In the genomic region with DNA sequence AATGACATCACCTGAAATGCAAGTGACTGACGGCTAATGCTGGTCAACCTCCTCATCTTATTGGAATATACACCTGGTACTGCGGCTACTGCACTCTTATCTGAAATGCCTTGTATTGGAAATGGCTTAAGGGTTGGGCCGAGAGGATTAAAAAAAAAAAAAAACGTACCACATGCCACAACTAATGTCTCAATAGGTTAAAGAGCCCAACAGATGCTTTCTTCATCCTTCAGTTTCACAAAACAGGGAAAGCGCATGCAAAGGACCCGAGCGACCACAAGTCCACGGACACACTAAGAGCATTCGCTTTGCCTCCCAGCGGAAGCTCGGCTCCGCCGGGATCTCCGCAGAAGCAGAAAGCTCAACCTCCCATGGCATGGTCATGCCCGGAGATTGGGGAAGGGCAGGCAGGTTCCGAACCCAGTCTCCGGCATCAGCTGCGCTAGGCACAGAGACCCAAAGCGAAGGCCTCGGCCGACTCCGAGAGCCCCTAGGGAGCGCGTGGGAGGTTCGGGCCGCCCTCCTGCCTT, we compare ENCODE assay signal across 8 mouse cellular contexts. TPM values are rescaled to one million over a fixed set of nuclear protein-coding genes. Genes with fewer than 3 reads are reported as not detected.
DNase-seq lines count a peak whose midpoint lies in the region; ATAC-seq and TF ChIP-seq lines count a peak whose summit lies in the region.

No protein-coding gene starts in this region.

- intact Hi-C loops in gastrocnemius, adult 2 months (cut with DNase I): loop anchor here (1.0 to 5.0 kb wide), 3 partner anchors 42 to 74 kb away; a partner anchor contains a TSS
- intact Hi-C loops in left cerebral cortex, postnatal 4 days (cut with DNase I): no loop called here

- H3K27me3 ChIP-seq in C2C12 (ENCODE audit: control insufficient read depth, insufficient read depth, insufficient read length): no peaks in the 10 kb centered on the region
- no peaks in the 10 kb centered on the region for H3K27me3 ChIP-seq in embryonic facial prominence, embryonic 10.5 days (replicated peaks; ENCODE audit: low read depth, poor library complexity, severe bottlenecking)
- no peaks in the 10 kb centered on the region for H3K27me3 ChIP-seq in hindbrain, embryonic 11.5 days (ENCODE audit: control insufficient read depth, insufficient read depth, low read length)

- H3K36me3 ChIP-seq in C2C12 (ENCODE audit: control insufficient read depth, insufficient read depth): peaks cover 36% of the 10 kb centered on the region
- peaks cover 60% of the 10 kb centered on the region for H3K36me3 ChIP-seq in embryonic facial prominence, embryonic 10.5 days (replicated peaks)
- no peaks in the 10 kb centered on the region for H3K36me3 ChIP-seq in hindbrain, embryonic 11.5 days (ENCODE audit: control insufficient read depth, insufficient read depth, low read length)

- peaks cover 36% of the 10 kb centered on the region for H3K79me2 ChIP-seq in C2C12 (ENCODE audit: control insufficient read depth, insufficient read depth)

- no peaks in the 10 kb centered on the region for H3K9me3 ChIP-seq in embryonic facial prominence, embryonic 10.5 days
- no peaks in the 10 kb centered on the region for H3K9me3 ChIP-seq in hindbrain, embryonic 11.5 days (ENCODE audit: control insufficient read depth, low read length)

- peaks cover 13% of the 10 kb centered on the region for H3K4me1 ChIP-seq in embryonic facial prominence, embryonic 10.5 days
- 0 out of 2 replicates have a peak, but pooled peaks cover 4% of the 10 kb centered on the region for H3K4me1 ChIP-seq in hindbrain, embryonic 11.5 days (replicated peaks; ENCODE audit: control insufficient read depth, insufficient read depth, low read length)

- ATAC-seq in hindbrain, embryonic 11.5 days (ENCODE audit: low FRiP score): no peak; the same call in 1 of the 2 replicates
- ATAC-seq in megakaryocyte, adult 5-6 weeks (ENCODE audit: poor library complexity, severe bottlenecking): peak; percentile 17

- peaks cover 29% of the 10 kb centered on the region for H3K79me3 ChIP-seq in C2C12 (ENCODE audit: low read depth)

- TF ChIP-seq CTCF in gastrocnemius, adult 2 months (IDR thresholded peaks at IDR 0.05): no peak
- TF ChIP-seq CTCF in C2C12 (IDR thresholded peaks at IDR 0.05; ENCODE audit: control insufficient read depth, insufficient read depth, insufficient read length): no peak

- WGBS in embryonic facial prominence, embryonic 10.5 days: 1% methylated on average over 26 of the region's 26 CpGs
- 1% methylated on average over 26 of the region's 26 CpGs for WGBS in hindbrain, embryonic 11.5 days

- peak overlapping the region; percentile 100 for H3K9ac ChIP-seq in hindbrain, embryonic 11.5 days (ENCODE audit: low read depth, low read length)

- peak overlapping the region; percentile 89 for H3ac ChIP-seq in C2C12 (ENCODE audit: control insufficient read depth, insufficient read length, low read depth)

- peak overlapping the region; percentile 100 for H3K27ac ChIP-seq in gastrocnemius, adult 2 months
- peak overlapping the region; percentile 99 for H3K27ac ChIP-seq in embryonic facial prominence, embryonic 10.5 days (replicated peaks)
- H3K27ac ChIP-seq in hindbrain, embryonic 11.5 days (ENCODE audit: low read depth, low read length): peak overlapping the region; percentile 99

- peak overlapping the region; percentile 60 for H3K4me2 ChIP-seq in hindbrain, embryonic 11.5 days (replicated peaks; ENCODE audit: low read depth, low read length)

- no peak for DNase-seq in gastrocnemius, adult 2 months
- no peak for DNase-seq in gastrocnemius, postnatal 10 days
- peak; percentile 18 for DNase-seq in embryonic facial prominence, embryonic 10.5 days (ENCODE audit: low spot score)
- DNase-seq in hindbrain, embryonic 11.5 days (ENCODE audit: low spot score): peak; percentile 80
- no peak for DNase-seq in Muller cell, postnatal 12 days (ENCODE audit: inconsistent ontology term)
- DNase-seq in left cerebral cortex, postnatal 4 days: no peak

- peak overlapping the region; percentile 88 for H3K4me3 ChIP-seq in gastrocnemius, adult 2 months
- peak overlapping the region; percentile 55 for H3K4me3 ChIP-seq in C2C12 (ENCODE audit: insufficient read depth, poor library complexity, severe bottlenecking)
- H3K4me3 ChIP-seq in embryonic facial prominence, embryonic 10.5 days: peak overlapping the region; percentile 74
- peak overlapping the region; percentile 92 for H3K4me3 ChIP-seq in hindbrain, embryonic 11.5 days (ENCODE audit: low read depth, low read length)

TF ChIP-seq in C2C12, 6 proteins besides CTCF, POLR2A, EP300 and RAD21:
- TF ChIP-seq MYOD1 (IDR thresholded peaks at IDR 0.05; ENCODE audit: control insufficient read depth, insufficient read length, low read depth) (no peak), USF1 (IDR thresholded peaks at IDR 0.05; ENCODE audit: low read depth) (no peak), MYOG (IDR thresholded peaks at IDR 0.05; ENCODE audit: control insufficient read depth, extremely low read depth, insufficient read length) (no peak), MAX (IDR thresholded peaks at IDR 0.05) (no peak), CEBPB (IDR thresholded peaks at IDR 0.05; ENCODE audit: low read depth) (no peak), FOSL1 (IDR thresholded peaks at IDR 0.05; ENCODE audit: insufficient read depth, low read length, poor library complexity, severe bottlenecking) (no peak)

RNA-seq across cellular contexts. Expression of a gene that starts 0.3 kb away (rescaled TPM):
- total RNA-seq in gastrocnemius, adult 2 months (2021): 1 to 10 TPM; 9.4 to 9.8 TPM
- total RNA-seq in gastrocnemius, postnatal 10 days (2021): 1 to 10 TPM; 7.4 to 7.8 TPM
- polyA plus RNA-seq in C2C12 (2012; fragmentation: generic; extraction: Trizol): 7.5 TPM
- polyA plus RNA-seq in embryonic facial prominence, embryonic 10.5 days (2016; fragmentation: Nextera tagmentation; extraction: Ambion mirVana): 26.1 and 26.8 TPM in 2 replicates
- 26.2 and 31.8 TPM in 2 replicates for polyA plus RNA-seq in hindbrain, embryonic 11.5 days (2014; fragmentation: Nextera tagmentation; extraction: Ambion mirVana)
- total RNA-seq in megakaryocyte, adult 5-6 weeks (2015): 29.3 and 30.8 TPM in 2 replicates
- 39.9 and 44.9 TPM in 2 replicates for total RNA-seq in megakaryocyte, adult 5-6 weeks (2017)
- total RNA-seq in left cerebral cortex, postnatal 4 days (2021): 1 to 10 TPM; 9.7 to 9.9 TPM

RNA-seq across cellular contexts. Expression of a gene that starts 42.7 kb away (rescaled TPM):
- 100 to 1,000 TPM in 1 of 2 experiments, 10 to 100 TPM in 1; 96.4 to 101 TPM for total RNA-seq in gastrocnemius, adult 2 months (2021)
- 10 to 100 TPM; 70.7 to 72.6 TPM for total RNA-seq in gastrocnemius, postnatal 10 days (2021)
- 29.1 TPM for polyA plus RNA-seq in C2C12 (2012; fragmentation: generic; extraction: Trizol)
- 57.0 and 57.5 TPM in 2 replicates for polyA plus RNA-seq in embryonic facial prominence, embryonic 10.5 days (2016; fragmentation: Nextera tagmentation; extraction: Ambion mirVana)
- 23.2 and 32.7 TPM in 2 replicates for polyA plus RNA-seq in hindbrain, embryonic 11.5 days (2014; fragmentation: Nextera tagmentation; extraction: Ambion mirVana)
- 68.2 and 73.0 TPM in 2 replicates for total RNA-seq in megakaryocyte, adult 5-6 weeks (2015)
- 152 and 158 TPM in 2 replicates for total RNA-seq in megakaryocyte, adult 5-6 weeks (2017)
- 100 to 1,000 TPM in 1 of 2 experiments, 10 to 100 TPM in 1; 97.1 to 104 TPM for total RNA-seq in left cerebral cortex, postnatal 4 days (2021)

Comparison
In these comparisons a context has a peak if more than half of its experiments do, and no peak if none do; other contexts are left out.
1. DNase-seq: peak in embryonic facial prominence, embryonic 10.5 days (single experiment) and hindbrain, embryonic 11.5 days (single experiment); none in gastrocnemius, adult 2 months (single experiment), gastrocnemius, postnatal 10 days (single experiment), Muller cell, postnatal 12 days (single experiment) and left cerebral cortex, postnatal 4 days (single experiment).
2. Peak in every context shown above with its lines, with median percentiles within 50 percentile points of each other: H3K27ac ChIP-seq and H3K4me3 ChIP-seq.